Mouse (Mus musculus) olfactory bulb, adult 2 months (tissue): ENCODE data around the gene Pxdc1. TPM values are rescaled to one million over a fixed set of nuclear protein-coding genes. Genes with fewer than 3 reads are reported as not detected.
A peak's percentile ranks its signal among the peaks of the same experiment; 100 is the strongest.

Source experiments
- H3K27ac ChIP-seq: fragments of 200-500 bp; 2 replicates; pipeline ENCODE4 v1.5.1; 2012; ENCODE audit warnings: low read depth, low read length; ENCODE audit not compliant: insufficient read depth
- H3K4me1 ChIP-seq: fragments of 200-500 bp; 2 replicates; pipeline ENCODE4 v1.6.1; 2012; ENCODE audit warnings: low read length; ENCODE audit not compliant: control insufficient read depth, insufficient read depth
- H3K4me3 ChIP-seq: fragments of 200-500 bp; 2 replicates; pipeline ENCODE4 v1.5.1; 2012; ENCODE audit warnings: mild to moderate bottlenecking, low read depth, low read length, moderate library complexity; ENCODE audit not compliant: insufficient read depth
- CTCF ChIP-seq: fragments of 200-500 bp; IDR thresholded peaks from 2 replicates; pipeline ENCODE4 v1.5.1; 2012; ENCODE audit warnings: low read depth, mild to moderate bottlenecking, low read length, moderate library complexity; ENCODE audit not compliant: insufficient read depth
- POLR2A ChIP-seq: fragments of 200-500 bp; IDR thresholded peaks from 2 replicates; pipeline ENCODE4 v1.6.1; 2012; ENCODE audit warnings: mild to moderate bottlenecking, low read depth, low read length, moderate library complexity; ENCODE audit not compliant: insufficient read depth
- WGBS: fragments of 180-500 bp; shearing (Covaris S2); methylation state at CpG from one replicate; pipeline ENCODE4 v1.1.7; 2018; 5-methylcytosine and 5-hydroxymethylcytosine counted together
- polyA plus RNA-seq: library from polyadenylated mRNA; stranded (reverse); fragments of >200 nt; gene quantifications from 2 replicates; pipeline ENCODE4 v1.2.4, GENCODE M21; 2012; ENCODE audit warnings: low replicate concordance; ENCODE audit not compliant: missing spikeins, insufficient read depth, insufficient read length

Gene Pxdc1
- not detected in 2 replicates for polyA plus RNA-seq

GRCm38 (mm10) chr13:34653391-34653790 lies at the start of gene Pxdc1:
Pxdc1 (minus strand) TSS chr13:34653486.
- 24% methylated on average over 9 of the region's 9 CpGs for WGBS
- Histone ChIP-seq H3K27ac (no peak within 1 kb of the TSS), H3K4me1 (peaks cover 18% of the 10 kb centered on the region), H3K4me3 (peak within 1 kb of the TSS; percentile 50)
- no peak for TF ChIP-seq POLR2A
- TF ChIP-seq CTCF = no peak

DNA sequence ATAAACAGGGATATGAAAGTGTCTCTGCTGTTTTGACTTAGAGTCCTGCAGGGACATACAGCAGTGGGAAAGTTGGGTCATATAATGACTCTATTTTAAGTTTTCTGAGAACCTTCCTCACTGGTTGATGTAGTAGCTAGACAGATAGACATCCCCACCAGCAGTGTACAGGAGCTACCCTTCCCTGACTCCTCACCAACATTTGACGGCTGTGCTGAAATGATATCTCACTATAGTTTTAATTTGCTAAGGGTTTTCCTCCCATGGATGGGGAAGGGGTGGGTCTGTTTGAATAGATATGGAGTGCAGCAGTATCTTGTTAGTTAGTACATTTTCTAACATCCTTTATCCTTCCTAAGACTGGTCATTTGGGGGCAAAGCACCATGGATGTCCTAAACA lies 47.3 kb upstream of the Pxdc1 start:
- WGBS = 83% methylated on average over 1 of the region's 1 CpGs
- TF ChIP-seq POLR2A (no peak), CTCF (no peak)
- no peak overlapping the region for H3K27ac ChIP-seq
- H3K4me3 ChIP-seq = no peak overlapping the region
- no peaks in the 10 kb centered on the region for H3K4me1 ChIP-seq

GRCm38 (mm10) chr13:34700091-34700490 lies 46.8 kb upstream of the Pxdc1 start:
- 74% methylated on average over 2 of the region's 2 CpGs for WGBS
- no peak overlapping the region for H3K27ac ChIP-seq
- no peaks in the 10 kb centered on the region for H3K4me1 ChIP-seq
- TF ChIP-seq POLR2A = no peak
- TF ChIP-seq CTCF = no peak
- no peak overlapping the region for H3K4me3 ChIP-seq

DNA sequence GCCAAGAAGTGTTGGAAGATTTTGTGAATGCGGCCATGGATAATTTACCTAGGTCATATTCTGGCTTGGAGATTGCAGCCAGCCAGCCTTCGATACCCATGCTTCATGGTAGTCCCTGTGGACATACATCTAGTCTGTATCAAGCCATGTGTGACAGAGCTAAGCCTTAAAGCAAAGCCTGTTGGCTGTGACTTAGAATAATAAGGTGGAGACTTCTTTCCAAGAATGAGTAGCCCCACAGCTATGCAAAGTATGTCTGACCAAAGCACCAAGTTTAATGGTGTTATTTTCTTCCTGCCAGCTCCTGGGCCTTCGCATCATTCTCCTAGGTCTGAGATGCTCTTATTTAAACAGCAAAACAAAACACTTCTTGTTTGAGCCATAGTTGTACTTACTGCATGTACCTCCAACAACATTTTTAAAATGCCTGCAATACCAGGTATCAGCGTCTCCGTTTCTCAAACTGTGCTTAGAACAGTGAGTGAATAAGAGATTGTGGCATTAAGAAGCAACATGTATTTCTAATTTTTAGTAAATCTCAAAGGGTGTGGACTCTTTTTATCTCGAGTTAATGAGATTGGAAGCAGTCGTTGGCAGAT lies 43.5 kb upstream of the Pxdc1 start:
- no peak overlapping the region for H3K27ac ChIP-seq
- no peak overlapping the region for H3K4me3 ChIP-seq
- H3K4me1 ChIP-seq = no peaks in the 10 kb centered on the region
- 81% methylated on average over 7 of the region's 7 CpGs for WGBS
- no peak for TF ChIP-seq CTCF
- no peak for TF ChIP-seq POLR2A

- Histone ChIP-seq H3K4me3 (no peak overlapping the region), H3K4me1 (no peaks in the 10 kb centered on the region), H3K27ac (no peak overlapping the region)
- 90% methylated on average over 6 of the region's 6 CpGs for WGBS
- no peak for TF ChIP-seq POLR2A
- no peak for TF ChIP-seq CTCF
Measured at GRCm38 (mm10) chr13:34693111-34693510, 39.8 kb upstream of the Pxdc1 start.

- TF ChIP-seq CTCF (no peak), POLR2A (no peak)
- WGBS = 86% methylated on average over 1 of the region's 1 CpGs
- Histone ChIP-seq H3K4me1 (no peaks in the 10 kb centered on the region), H3K27ac (no peak overlapping the region), H3K4me3 (no peak overlapping the region)
Measured at GRCm38 (mm10) chr13:34691049-34691448, 37.8 kb upstream of the Pxdc1 start.

GRCm38 (mm10) chr13:34685008-34685765 lies 31.9 kb upstream of the Pxdc1 start:
- 93% methylated on average over 7 of the region's 7 CpGs for WGBS
- H3K4me1 ChIP-seq = no peaks in the 10 kb centered on the region
- TF ChIP-seq POLR2A = no peak
- no peak for TF ChIP-seq CTCF

DNA sequence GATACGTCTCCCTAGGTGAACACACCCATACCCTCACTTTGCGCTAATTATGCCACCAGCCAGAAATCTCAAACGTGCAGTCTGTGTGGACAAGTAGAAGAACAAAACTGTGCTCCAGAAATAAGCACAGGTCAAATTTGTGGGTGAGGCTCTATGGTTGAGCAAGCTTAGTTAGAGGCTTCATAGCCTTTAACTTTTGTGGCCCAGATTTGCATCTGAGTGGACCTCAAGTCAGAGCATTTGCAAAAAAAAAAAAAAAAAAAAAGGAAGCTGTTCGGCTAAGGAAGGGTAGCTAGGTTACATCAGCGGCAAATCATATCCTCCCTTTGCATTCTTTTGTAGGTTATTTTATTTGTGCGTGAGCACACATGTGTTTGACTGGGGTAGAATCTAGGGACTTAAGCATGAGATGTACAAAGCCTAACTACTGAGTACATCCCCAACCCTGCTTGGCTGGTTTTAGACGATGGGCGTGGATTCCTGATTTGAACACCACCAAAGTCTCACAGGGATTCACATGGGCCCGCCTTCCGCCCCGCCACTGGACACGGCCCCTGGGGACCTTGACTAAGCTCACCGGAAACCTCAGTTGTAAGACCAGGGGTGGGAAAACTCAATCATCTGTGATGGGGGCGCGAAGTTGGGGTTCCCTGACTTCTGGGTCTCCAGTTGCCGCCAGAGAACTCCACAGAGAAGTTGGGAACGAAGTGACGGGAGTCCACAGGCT lies 30.6 kb upstream of the Pxdc1 start:
- WGBS = 94% methylated on average over 18 of the region's 18 CpGs
- TF ChIP-seq CTCF (no peak), POLR2A (no peak)
- Histone ChIP-seq H3K4me3 (no peak overlapping the region), H3K4me1 (no peaks in the 10 kb centered on the region), H3K27ac (no peak overlapping the region)

More at GRCm38 (mm10) chr13:34685008-34685765, 31.9 kb upstream of the Pxdc1 start:
- Histone ChIP-seq H3K4me3 (no peak overlapping the region), H3K27ac (no peak overlapping the region)

GRCm38 (mm10) chr13:34683270-34683669 lies 30.0 kb upstream of the Pxdc1 start:
- TF ChIP-seq POLR2A = no peak
- TF ChIP-seq CTCF = no peak
- 86% methylated on average over 9 of the region's 9 CpGs for whole genome bisulfite sequencing
- Histone ChIP-seq H3K27ac (no peak overlapping the region), H3K4me1 (no peaks in the 10 kb centered on the region), H3K4me3 (no peak overlapping the region)
